Mouse (Mus musculus) MEL (cell line): ENCODE data around the gene Tnni1.

Source experiments
- GATA1 ChIP-seq: IDR thresholded peaks from 2 replicates; pipeline ENCODE4 v1.6.1; 2011; ENCODE audit warnings: low read depth, low read length, improper control_type of control experiment
- RCOR1 ChIP-seq: IDR thresholded peaks from 2 replicates; pipeline ENCODE4 v1.6.1; 2012; ENCODE audit warnings: low read depth, mild to moderate bottlenecking, inconsistent platforms, low read length, improper control_type of control experiment

- TF ChIP-seq GATA1 (no peak), RCOR1 (no peak)
Measured at GRCm38 (mm10) chr1:135821780-135822179, 42.5 kb downstream of the Tnni1 start.
